Mouse (Mus musculus) ovary, postnatal 10 days (tissue): ENCODE results near the gene Acadvl.

Experiments used
- DNase-seq: peaks from one replicate; pipeline ENCODE4 v3.0.0; 2022; ENCODE audit warnings: low spot score

The Acadvl gene

DNA sequence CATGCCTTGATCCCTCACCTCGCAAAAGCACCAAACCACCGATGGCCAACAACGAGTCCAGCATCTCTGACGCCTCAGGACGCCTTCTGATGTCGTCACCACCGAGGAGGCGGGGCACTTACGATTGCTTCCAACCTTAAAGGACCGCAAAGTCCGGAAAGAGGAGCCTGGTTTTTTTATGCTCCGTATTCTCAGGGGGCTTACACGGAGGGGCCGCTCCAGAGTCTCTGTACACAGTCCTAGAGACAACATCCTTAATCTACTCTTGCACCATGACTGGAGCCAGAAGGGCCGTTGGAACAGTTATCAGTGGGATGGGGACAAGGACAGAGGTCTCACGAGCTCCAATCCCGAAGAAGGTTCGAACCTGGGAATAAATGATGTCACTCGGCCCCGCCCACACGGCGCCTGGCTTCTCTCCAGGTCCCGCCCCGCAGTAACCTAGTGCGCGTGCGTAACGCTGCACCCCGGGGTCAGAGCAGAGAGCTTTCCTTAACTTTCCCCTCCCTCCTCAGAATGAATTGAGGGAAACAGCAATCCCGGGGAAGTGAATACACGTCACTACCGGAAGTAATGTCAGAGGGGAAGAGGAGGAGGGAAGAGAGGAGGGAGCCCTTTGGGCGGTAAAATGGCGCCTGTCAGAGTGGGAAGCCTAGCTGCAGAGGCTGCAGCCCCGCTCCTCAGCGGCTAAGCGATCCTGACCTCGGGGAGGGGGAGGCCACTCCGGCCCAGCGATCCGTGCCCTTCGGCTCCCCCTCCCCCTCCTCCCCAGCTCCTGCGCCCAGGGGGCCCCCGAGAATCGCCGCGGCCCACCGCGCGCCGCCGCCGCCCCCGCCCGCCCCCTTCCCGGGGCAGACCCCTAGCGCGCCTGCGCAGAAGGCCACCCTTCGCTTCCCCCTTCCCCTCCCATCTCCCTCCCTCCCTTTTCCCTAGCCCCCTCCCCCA lies 34.7 kb downstream of the Acadvl start:
- peak; percentile 97 for DNase-seq

DNA sequence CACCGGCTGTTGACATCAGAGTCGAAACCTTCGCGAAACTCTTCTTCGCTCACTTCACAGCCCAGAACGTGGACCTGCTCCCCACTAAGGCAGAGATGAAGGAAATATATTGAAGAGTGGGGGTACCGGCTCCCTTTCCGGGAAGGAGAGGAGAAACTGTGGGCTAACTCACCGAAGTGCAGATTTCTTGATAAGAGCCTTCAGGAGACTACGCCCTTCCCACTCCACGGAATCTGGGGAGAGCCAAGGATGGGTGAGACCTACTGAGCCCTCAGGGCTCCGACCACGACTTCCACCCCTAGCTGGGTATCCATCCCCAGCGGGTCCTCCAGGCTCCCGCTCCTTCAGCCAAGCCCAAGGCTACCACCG lies 35.4 kb downstream of the Acadvl start:
- DNase-seq, result no peak

DNA sequence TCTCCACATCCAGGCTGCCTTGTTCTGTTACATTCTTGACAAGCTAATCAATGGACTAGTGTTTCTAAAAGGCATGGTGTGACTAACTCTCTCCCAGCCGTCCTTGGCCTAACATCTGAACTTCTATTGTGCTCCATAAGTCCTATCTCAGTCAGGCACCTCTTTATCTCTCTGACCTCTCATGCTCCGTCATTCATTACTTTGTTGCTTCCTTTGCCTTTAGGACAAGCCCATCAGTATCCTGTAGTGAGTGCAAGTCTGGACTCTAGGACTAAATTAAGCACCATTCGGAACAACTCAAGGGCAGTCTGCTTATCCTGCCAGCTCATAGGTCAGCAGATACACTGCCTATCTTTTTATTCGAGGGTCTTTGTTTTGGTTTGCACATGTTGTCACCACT lies 38.9 kb downstream of the Acadvl start:
- DNase-seq, result no peak

DNA sequence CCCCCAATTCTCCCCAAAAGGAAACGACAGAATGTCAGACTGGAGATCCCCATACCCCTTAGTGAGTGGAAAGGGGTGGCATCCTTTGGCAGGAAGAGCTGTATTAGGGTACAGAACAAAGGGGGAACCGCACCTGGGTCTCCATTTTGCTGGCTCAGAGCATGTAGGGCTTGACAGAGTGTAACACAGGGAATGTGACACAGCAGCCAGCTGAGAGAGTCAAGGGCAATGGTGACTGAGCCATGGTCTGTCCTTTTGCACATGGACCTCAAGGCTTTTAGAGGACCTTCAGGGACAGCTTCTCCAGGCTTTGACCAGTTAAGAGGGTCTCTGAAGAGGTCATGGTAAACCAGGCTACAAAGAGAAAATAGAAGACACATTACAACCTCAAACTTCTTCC lies 40.3 kb downstream of the Acadvl start:
- DNase-seq, result no peak

DNA sequence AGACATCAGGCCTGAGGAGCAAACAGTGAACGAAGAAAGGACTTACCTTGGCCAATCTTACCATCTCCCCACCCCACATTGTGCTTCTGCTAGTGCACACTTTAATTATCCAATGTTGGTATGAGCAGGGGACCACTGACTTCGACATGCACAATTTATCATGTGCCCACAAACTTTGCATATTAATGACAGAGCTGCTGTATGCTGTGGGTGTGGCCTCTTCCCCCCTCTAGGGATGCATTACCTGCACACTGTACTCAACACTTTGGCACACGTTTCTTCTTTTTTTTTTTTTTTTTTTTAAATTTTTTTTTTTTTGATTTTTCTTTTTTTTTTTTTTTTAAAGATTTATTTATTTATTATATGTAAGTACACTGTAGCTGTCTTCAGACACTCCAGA lies 44.4 kb downstream of the Acadvl start:
- no peak for DNase-seq

DNA sequence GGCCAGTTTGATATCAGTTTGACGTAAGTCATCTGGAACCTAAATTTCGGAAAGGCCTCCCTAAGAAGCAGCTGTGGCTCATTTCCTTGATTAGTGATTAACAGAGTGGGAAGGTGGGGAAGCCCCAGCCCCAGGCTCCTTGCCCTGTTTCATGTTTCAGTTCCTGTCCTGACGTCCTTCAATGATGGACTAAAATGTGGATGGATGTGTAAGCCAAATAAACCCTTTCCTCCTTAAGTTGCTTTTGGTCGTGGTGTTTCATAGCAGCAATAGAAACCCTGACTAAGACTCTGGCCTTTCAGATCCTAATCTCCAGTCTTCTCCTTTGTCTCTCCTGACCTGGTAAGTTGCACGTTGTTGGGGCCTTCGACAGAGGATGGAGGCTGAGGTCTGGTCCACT lies 45.0 kb downstream of the Acadvl start:
- no peak for DNase-seq

DNA sequence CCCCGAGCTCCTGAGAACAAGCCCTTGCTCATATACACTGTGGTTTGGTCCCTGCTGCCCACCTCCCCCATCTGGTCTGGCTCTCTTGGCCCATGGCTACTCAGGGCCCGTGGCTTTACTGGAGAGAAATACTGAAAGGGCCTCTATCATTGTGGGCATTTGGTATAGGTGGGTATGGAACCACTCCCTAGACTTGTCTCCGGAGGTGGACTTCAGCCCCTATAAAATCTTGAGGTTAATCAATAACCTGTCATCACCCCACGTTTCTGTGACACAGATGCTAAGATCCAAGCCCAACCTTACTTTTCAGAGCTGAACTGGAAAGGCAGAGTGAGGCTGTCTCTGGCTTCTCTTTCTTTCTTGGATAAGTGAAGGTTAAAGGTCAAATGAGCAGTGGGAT lies 46.4 kb downstream of the Acadvl start:
- DNase-seq, result no peak

DNA sequence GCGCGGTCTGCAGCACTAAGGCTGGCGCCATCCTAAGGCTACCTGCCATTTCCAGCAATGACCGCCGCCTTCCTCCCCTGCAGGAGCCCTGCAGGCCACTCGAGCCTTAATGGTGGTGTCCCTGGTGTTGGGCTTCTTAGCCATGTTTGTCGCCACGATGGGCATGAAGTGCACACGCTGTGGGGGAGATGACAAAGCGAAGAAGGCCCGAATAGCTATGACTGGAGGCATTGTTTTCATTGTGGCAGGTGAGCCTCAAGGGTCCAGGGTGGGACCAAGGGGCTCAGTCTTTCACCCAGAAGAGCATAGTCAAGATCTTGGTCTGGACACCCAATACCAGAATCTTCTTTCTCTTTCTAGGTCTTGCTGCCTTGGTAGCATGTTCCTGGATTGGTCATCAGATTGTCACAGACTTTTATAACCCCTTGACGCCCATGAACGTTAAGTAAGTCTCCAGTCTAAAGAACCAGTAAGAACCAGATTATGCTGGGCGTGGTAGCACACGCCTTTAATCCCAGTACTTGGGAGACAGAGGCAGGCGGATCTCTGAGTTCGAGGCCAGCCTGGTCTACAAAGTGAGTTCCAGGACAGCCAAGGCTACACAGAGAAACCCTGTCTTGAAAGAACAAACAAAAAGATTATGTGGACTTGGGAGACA lies 48.2 kb downstream of the Acadvl start:
- DNase-seq, result no peak

DNA sequence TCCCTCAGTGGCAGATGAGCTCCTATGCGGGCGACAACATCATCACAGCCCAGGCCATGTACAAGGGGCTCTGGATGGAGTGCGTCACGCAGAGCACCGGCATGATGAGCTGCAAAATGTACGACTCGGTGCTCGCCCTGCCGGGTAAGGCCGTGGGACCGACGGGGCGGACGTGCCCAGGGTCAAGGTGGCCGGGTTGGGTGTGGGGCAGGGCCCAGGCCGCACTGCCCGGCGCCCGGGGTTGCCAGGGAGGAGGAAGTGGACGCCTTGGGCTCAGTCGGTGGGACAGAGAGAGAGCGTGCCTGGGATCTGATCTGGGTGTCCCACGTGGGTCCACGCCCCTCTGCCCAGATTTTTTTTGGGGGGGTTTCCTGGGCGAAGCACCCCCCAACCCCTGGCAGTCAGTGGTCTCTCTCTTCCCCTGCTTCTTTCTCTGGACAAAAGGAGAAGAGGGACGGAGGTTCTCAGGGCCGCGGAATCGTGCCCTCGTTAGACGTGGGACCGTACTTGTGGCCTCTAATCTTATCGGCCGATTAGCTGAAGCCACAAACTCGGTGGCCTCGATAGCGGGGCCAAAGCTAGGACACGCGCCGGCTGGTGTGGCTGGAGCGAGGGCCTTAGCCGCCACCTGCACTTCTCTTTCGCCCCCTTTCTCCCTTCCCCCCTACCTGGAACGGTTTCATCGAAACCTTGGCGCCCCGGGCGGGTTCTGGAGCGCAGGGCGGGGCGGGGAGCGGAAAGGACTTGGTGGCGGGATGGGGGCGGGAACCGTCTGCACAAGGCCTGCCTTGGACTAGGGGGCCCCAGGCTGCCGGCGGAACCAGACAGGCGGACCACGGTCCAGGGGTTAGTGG lies 49.0 kb downstream of the Acadvl start:
- DNase-seq, result no peak

DNA sequence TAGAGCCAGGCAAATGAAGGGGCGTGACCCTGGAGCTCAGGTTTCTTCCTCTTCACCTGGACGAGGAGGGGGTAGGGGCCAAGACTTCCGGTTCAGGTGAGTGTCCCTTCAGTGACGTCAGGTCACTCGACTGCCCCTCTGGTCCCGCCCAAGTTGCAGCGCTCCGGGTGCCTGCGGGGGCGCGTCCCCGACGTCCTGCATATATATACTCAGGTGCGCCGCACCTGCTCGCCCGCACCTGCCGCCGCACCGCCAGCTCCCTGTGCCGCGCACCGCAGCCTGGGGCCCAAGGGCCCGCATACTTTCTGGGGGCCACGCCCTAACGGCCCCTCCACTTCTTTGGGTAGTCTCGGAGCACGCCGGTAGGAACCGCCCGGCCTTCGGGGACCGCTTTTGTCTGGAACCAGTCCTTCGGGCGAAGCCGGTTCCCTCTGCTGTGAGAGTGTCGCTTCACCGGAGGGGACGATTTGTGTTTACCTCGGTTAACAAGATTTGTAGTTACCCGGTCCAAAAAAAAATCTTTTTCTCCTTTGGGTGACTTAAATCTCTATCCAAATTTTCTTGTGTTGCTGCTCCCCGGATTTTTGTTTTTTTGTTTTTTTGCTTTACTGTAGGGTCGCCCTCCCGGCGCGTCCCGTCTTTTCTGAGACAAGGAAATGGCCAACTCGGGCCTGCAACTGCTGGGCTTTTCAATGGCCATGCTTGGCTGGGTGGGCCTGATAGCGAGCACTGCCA lies 49.8 kb downstream of the Acadvl start:
- no peak for DNase-seq

DNA sequence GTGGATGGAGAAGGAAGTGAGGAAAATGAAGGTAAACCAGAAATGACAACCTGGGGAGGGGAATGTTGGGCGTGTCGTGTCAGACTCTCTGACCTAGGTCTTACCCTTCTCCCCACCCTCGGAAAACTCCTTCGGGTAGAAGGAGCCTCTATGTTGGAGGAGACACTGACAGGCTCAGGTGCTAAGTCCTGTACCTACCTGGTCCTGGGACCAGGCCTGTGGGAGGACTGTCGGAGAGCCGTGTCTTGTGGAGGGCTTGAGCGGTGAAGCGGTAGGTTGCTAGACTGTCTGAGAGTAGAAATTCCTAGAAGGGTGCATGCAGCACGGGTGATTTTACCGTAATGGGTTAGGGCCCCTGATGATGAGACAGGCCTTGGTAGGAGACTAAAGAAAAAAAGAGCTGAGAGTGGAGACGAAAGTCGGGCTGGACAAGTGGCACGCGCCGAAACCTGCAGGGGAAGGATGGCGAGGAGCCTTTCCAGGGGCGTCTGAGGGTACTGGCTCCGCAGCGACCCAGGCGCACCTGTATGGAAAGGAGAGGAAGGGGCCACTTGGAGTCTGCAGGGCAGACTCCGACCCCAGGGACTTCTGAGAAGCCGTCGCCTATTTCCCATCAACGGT lies 50.5 kb downstream of the Acadvl start, which contains the start of gene Cldn7:
Gene Cldn7 (plus strand): TSS at position 130 of the 621 bp plus-strand sequence.
- no peak for DNase-seq

DNA sequence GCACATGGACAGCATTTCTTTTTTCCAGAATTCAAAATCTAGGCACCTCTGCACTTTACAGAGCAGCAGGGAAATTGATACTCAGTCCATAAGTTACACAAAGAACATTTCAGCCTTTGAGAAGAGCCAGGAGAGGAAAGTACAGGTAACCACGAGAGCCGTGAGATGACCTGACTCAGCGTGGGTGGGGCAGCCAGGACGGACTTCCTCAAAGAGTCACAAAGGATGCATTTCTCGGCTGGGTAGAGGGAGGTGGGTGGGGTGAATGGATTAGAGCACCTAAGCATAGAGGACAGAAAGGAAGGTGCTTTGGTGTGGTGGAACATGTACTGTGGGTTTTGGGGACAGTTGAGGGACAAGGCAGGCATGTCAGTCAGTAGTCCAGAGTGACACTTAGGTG lies 53.4 kb downstream of the Acadvl start:
- DNase-seq, result no peak

DNA sequence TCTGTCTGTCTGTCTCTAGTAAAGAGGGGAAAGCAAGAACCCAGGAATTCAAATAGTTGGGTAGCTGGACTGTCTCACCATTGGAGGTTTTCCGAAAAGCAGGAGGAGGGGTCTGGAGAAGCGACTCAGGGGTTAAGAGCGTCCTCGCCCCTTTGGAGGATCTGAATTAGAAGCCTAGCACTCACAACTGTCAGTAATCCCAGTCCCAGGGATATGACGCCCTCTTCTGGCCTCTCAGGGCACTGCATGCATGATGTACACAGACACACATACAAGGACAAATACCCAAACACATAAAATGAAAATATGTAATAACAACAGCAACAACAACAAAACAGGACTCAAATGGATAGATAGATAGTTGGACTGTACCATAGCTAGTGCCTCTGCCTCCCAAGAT lies 54.6 kb downstream of the Acadvl start:
- no peak for DNase-seq
